Mouse (Mus musculus): ENCODE data around the gene Plxna2. TPM values are rescaled to one million over a fixed set of nuclear protein-coding genes. Genes with fewer than 3 reads are reported as not detected.

The Plxna2 gene
- total RNA-seq, 4 experiments from 2014 or later, result 7.6 to 13.4 (median 10.7) TPM

DNA sequence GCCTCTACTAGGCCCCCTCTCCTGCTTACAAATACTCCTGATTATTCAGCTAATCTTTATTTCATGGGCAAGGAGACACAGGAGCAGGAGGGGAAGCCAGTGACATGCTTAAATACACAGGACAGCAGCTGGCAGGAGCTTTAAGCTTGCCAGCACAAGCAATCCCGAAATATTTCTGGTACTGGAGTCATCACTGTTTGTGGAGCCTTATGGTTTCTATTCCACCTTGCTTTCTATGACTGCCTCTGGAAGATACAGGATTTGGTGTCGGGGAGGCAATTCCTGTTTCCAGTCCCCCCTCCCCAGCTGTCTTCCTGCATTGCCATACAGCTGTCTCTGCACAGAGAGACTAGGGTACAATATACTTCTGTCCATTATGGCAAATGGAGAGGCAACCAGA is 4.7 kb downstream of the Plxna2 start:
- DNase-seq, result no peak

DNA sequence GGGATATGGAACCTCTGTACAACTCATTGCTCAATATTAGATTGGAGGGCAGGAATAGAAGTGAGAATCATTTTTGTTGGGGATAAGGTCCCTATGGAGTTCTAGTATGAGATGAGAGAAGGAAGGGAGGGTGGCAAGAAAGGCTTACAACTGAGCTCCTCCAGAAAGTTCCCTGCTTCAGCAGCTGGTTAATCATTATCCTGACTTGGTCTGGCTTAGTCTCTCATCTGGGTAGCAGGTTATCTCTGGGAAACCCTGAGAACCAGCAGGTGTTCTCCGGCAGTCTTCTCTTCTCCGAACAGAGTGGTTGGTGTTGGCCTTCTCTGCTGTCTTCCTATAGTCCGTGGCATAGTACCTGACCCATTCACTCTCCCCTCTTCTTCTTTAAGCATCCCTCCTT is 5.6 kb downstream of the Plxna2 start:
- no peak for DNase-seq

- no peak for DNase-seq
Measured at GRCm38 (mm10) chr1:194624411-194624810, 6.4 kb downstream of the Plxna2 start.

- DNase-seq, result no peak
Measured at GRCm38 (mm10) chr1:194624973-194625372, 7.0 kb downstream of the Plxna2 start.

GRCm38 (mm10) chr1:194626109-194626508 is 8.1 kb downstream of the Plxna2 start:
- DNase-seq, result no peak

DNA sequence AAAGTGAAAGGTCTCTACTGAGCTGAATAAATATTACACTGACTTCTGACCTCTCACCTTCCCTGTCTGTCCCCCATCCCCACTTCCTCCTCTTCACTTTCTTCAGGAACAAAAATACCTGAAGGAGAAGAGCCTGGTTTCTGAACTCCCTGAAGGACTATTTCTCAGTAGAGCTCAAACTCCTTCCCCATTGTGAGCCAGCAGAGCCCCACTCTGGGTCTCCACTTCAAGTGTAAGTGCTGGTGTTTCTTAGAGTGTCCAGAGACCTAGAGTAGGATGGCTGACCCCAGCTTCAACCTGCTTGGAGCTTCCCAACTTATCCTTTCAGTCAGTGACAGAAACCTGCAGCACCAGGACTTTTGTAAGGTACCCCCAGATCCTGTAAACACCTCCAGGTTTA is 9.3 kb downstream of the Plxna2 start:
- no peak for DNase-seq

DNA sequence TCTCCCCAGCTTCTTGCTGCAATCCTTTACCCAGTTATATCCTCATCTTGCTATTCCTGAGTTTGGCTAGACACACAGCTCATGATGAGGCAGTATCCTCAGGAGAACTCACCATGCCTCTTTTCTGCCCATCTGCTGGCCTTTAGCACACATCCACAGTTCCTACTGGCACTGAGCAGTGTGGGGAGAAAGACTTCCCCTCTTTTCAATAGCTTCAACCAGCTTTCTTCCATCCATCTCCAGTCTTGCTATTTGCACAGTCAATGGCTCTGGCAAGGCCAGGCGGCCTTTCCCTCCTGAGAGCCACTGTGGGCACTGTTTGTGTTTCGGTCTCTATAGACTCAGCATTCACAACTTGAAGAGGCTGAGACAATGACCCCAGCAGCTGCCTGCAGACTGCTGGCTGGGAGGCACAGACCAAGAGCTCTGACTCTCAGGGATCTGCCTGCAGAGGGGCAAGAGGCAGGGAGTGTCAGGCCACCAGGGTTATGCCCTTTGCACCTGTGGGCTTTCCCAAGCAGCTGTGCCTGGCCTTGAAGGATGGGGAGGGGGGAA is 11.2 kb downstream of the Plxna2 start:
- DNase-seq, result no peak

- no peak for DNase-seq
Measured at GRCm38 (mm10) chr1:194630498-194631056, 12.6 kb downstream of the Plxna2 start.

DNA sequence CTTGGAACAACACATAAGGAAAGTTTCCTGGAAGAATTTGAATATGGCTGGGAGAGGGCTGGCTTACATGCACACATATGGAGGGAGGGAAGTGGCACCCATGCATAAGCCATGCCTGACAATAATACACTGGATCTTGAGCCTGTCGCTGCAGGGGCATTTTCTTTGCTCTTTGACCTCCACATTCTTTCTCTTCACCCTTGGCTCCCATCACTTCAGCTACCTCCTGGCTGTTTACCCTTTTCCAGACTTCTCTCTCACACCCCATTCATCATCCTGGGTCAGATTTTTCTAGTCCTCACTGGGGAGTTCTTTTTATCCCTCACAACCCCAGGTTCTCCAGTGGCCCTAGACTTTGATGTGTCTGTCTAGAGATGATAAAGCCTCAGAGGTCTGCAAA is 13.6 kb downstream of the Plxna2 start:
- no peak for DNase-seq

- no peak for DNase-seq
Measured at GRCm38 (mm10) chr1:194632029-194632428, 14.0 kb downstream of the Plxna2 start.

- no peak for DNase-seq
Measured at GRCm38 (mm10) chr1:194635411-194635810, 17.4 kb downstream of the Plxna2 start.

GRCm38 (mm10) chr1:194635942-194636341 is 17.9 kb downstream of the Plxna2 start:
- no peak for DNase-seq

DNA sequence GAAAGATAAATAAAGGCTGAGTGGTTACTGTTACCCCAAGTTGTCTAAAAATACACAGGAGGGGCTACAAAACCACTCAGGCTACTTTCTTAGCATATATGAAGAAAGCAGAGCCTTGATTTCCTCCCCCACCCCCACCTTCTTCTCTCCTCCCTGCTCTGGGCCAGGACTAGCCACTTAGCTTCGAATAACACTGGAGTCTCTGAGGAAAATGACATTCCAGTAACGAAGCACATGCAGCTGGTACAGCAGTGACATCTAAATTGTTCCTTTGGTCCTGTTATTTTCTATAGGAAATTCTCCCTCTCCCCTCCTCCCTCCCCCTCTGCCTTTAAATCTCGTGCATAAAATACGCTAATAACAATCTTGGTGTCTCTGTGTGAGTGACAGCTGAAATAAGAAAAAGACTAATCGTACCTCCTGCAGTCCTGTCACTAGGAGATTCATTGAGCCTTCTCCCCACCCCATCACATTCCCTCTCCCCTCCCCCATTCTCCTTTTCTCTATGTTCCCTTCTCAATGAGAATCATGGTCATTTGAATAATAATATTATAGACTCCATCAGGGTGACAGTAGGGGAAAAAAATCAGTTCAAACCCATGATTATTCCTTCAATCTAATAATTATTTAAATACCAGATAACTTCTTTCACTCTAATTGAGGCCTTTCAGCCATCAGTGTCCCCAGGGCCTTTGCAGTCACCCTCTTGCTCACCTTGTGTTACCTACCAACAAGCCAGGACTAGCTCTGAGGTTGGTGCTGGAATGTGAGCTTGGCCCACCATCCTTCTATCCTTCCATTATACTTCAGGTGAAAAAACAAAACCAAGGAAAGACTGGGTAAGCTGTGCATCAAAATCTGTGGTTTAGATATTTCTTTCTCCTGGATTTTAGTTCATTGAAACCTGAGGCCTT is 19.6 kb downstream of the Plxna2 start:
- DNase-seq, result no peak

- DNase-seq, result no peak
Measured at GRCm38 (mm10) chr1:194641601-194642301, 23.7 kb downstream of the Plxna2 start.

DNA sequence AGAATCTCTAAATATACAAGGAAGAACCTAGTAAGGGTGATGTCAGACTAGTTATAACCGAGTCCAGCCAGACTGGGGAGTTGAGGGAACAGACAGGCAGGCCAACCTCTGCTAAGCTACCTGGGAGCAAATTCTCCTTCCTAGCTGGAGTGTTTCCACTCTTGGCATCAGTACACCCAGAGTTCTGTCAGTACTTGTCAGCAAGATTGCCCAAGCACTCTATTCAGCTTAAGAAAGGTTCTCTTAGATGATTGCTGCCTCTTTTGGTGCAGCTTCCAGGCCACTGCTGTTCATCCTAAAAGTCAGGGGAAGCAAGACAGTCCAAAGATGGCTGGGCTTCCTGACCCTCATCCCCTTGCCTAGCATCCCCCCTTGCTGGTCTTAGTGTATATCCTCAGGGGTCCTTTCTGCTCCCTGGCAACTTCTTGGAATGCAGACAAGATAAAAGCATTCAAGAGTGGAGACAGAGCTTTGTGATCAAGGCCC is 24.3 kb downstream of the Plxna2 start:
- DNase-seq, result no peak

DNA sequence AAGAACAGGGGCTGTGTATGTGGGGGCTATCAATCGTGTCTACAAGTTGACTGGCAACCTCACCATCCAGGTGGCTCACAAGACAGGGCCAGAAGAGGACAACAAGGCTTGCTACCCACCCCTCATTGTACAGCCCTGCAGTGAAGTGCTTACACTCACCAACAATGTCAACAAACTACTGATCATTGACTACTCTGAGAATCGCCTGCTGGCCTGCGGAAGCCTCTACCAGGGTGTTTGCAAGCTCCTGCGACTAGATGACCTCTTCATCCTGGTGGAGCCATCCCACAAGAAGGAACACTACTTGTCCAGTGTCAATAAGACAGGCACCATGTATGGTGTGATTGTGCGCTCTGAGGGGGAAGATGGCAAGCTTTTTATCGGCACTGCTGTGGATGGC is 25.9 kb downstream of the Plxna2 start:
- DNase-seq, result no peak

GRCm38 (mm10) chr1:194645898-194646297 is 27.9 kb downstream of the Plxna2 start:
- DNase-seq, result no peak

DNA sequence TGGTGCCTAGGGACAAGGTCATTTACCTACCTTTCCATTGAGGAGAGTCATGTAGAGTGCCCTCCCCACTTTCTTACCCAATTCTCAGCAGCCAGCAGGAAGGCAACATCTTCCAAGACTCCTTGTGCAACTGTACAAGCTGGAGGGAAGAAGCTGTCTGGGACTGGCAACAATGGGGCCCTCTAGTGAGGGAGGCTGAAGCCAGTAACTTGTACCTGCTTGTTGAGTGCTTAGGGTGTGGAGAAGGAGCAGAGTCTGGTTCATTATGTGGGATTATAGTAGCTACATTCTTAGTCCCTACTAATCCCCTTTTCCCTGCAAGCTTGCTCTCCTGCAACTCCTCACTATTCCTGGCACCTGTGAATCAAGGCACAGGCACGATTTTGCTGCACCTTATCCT is 32.1 kb downstream of the Plxna2 start:
- no peak for DNase-seq

DNA sequence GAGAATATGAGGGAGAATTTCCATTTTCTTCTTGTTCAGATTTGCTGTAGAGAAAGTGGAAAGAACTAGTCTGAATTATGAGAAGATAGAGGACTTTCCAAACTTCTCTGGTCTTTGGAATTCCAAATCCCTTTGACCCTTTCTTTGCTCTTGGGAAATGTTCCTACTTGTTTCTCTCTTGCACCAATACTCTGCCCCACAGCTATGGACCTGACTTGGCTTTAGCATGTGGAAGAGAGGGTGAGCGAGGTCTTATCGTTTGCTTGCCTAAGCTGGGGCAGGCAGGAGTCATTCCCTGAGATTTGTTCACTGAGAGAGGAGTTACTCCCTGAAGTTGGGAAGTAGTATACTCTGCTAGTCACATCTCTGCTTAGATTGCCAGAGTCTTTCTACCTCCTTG is 32.5 kb downstream of the Plxna2 start:
- DNase-seq, result no peak

- DNase-seq, result peak; percentile 41
Measured at GRCm38 (mm10) chr1:194651987-194652386, 34.0 kb downstream of the Plxna2 start.

GRCm38 (mm10) chr1:194658459-194659160 is 40.6 kb downstream of the Plxna2 start:
- DNase-seq, result no peak

- DNase-seq, result peak; percentile 73
Measured at GRCm38 (mm10) chr1:194660426-194661119, 42.6 kb downstream of the Plxna2 start.
